ENCODE assay signal across 8 mouse cellular contexts in genomic region chr17:56512310-56512709, GRCm38 (mm10). TPM values are rescaled to one million over a fixed set of nuclear protein-coding genes. Genes with fewer than 3 reads are reported as not detected.
DNase-seq lines count a peak whose midpoint lies in the region; ATAC-seq and TF ChIP-seq lines count a peak whose summit lies in the region.
"Had no signal": no experiment of that assay in that cellular context is flagged by ENCODE, and none has a peak within 500 bp of the region (broad histone marks: within the 10 kb centered on the region; RNA-seq: fewer than 3 reads in every experiment).

Gene Znrf4 (minus strand): TSS chr17:56512431.

- H3K9me3 ChIP-seq in liver, embryonic 12.5 days (replicated peaks), result no peaks in the 10 kb centered on the region
- 0 out of 2 replicates have a peak, but pooled peaks cover 3% of the 10 kb centered on the region for H3K9me3 ChIP-seq in forebrain, embryonic 12.5 days
- no peaks in the 10 kb centered on the region for H3K9me3 ChIP-seq in limb, embryonic 10.5 days (replicated peaks)

- TF ChIP-seq POLR2A in small intestine, adult 2 months (IDR thresholded peaks at IDR 0.05; ENCODE audit: low read depth, low read length), result no peak

- WGBS in liver, embryonic 12.5 days (ENCODE audit: insufficient replicate concordance), result 46% methylated on average over 22 of the region's 22 CpGs
- 66% methylated on average over 22 of the region's 22 CpGs for WGBS in forebrain, embryonic 12.5 days
- 59% methylated on average over 22 of the region's 22 CpGs for WGBS in limb, embryonic 10.5 days
- WGBS in small intestine, adult 2 months, result 61% methylated on average over 22 of the region's 22 CpGs

- no peak for TF ChIP-seq CTCF in small intestine, adult 2 months (IDR thresholded peaks at IDR 0.05; ENCODE audit: extremely low read depth, insufficient read length, insufficient replicate concordance, low read depth, low read length)

- H3K4me3 ChIP-seq in liver, embryonic 12.5 days, result no peak within 1 kb of the TSS
- H3K4me3 ChIP-seq in forebrain, embryonic 12.5 days (replicated peaks), result peak within 1 kb of the TSS; percentile 23
- peak within 1 kb of the TSS; percentile 37 for H3K4me3 ChIP-seq in limb, embryonic 10.5 days
- H3K4me3 ChIP-seq in small intestine, adult 2 months (ENCODE audit: low read depth, low read length), result peak within 1 kb of the TSS; percentile 27

- H3K4me2 ChIP-seq in liver, embryonic 12.5 days, result peak within 1 kb of the TSS; percentile 36
- peak within 1 kb of the TSS; percentile 43 for H3K4me2 ChIP-seq in forebrain, embryonic 12.5 days

- no peak within 1 kb of the TSS for H3K9ac ChIP-seq in liver, embryonic 12.5 days
- H3K9ac ChIP-seq in forebrain, embryonic 12.5 days, result peak within 1 kb of the TSS; percentile 49; the same call in 1 of the 2 replicates

- no peak for ATAC-seq in liver, embryonic 12.5 days
- ATAC-seq in forebrain, embryonic 12.5 days (ENCODE audit: low FRiP score), result no peak

- peaks cover 16% of the 10 kb centered on the region for H3K4me1 ChIP-seq in liver, embryonic 12.5 days
- peaks cover 63% of the 10 kb centered on the region for H3K4me1 ChIP-seq in forebrain, embryonic 12.5 days
- peaks cover 54% of the 10 kb centered on the region for H3K4me1 ChIP-seq in limb, embryonic 10.5 days
- H3K4me1 ChIP-seq in small intestine, adult 2 months (ENCODE audit: control insufficient read depth, insufficient read depth, insufficient read length, low read length), result peaks cover 17% of the 10 kb centered on the region

- no peak within 1 kb of the TSS for H3K27ac ChIP-seq in liver, embryonic 12.5 days
- H3K27ac ChIP-seq in forebrain, embryonic 12.5 days, result peak within 1 kb of the TSS; percentile 95; the same call in 1 of the 2 replicates
- peak within 1 kb of the TSS; percentile 42 for H3K27ac ChIP-seq in limb, embryonic 10.5 days
- no peak within 1 kb of the TSS for H3K27ac ChIP-seq in small intestine, adult 2 months (ENCODE audit: insufficient read depth, low read depth, low read length)

- DNase-seq in liver, result no peak
- DNase-seq in limb, embryonic 10.5 days (ENCODE audit: low spot score), result peak; percentile 35
- DNase-seq in ovary, postnatal 36 days (ENCODE audit: low spot score), result no peak
- DNase-seq in embryo, embryonic 11 days, result no peak
- DNase-seq: thymus, postnatal 25 days had no signal

- H3K27me3 ChIP-seq in liver, embryonic 12.5 days (replicated peaks), result peaks cover 98% of the 10 kb centered on the region
- peaks cover 53% of the 10 kb centered on the region for H3K27me3 ChIP-seq in forebrain, embryonic 12.5 days
- H3K27me3 ChIP-seq in limb, embryonic 10.5 days (ENCODE audit: low read depth, poor library complexity, severe bottlenecking), result peaks cover 84% of the 10 kb centered on the region
- H3K27me3 ChIP-seq in small intestine, adult 2 months (ENCODE audit: control insufficient read depth, insufficient read depth, low read length), result peaks cover 35% of the 10 kb centered on the region

- H3K36me3 ChIP-seq in liver, embryonic 12.5 days, result no peaks in the 10 kb centered on the region
- no peaks in the 10 kb centered on the region for H3K36me3 ChIP-seq in forebrain, embryonic 12.5 days (replicated peaks)
- H3K36me3 ChIP-seq in limb, embryonic 10.5 days, result no peaks in the 10 kb centered on the region
- H3K36me3 ChIP-seq in small intestine, adult 2 months (ENCODE audit: control insufficient read depth, insufficient read depth, low read length), result no peaks in the 10 kb centered on the region

RNA-seq across cellular contexts. Expression of gene Znrf4, which starts in this region (rescaled TPM):
- polyA plus RNA-seq in liver, embryonic 12.5 days (2016; fragmentation: Nextera tagmentation; extraction: Ambion mirVana), result not detected in 2 replicates
- not detected in 2 replicates for polyA plus RNA-seq in forebrain, embryonic 12.5 days (2016; fragmentation: Nextera tagmentation; extraction: Ambion mirVana)
- not detected in 2 replicates for polyA plus RNA-seq in limb, embryonic 10.5 days (2016; fragmentation: Nextera tagmentation; extraction: Ambion mirVana)
- polyA plus RNA-seq in small intestine, adult 2 months (2012; rRNA removed), result not detected in 2 replicates

Comparison
In these comparisons a context has a peak if more than half of its experiments do, and no peak if none do; other contexts are left out.
1. Peak in DNase-seq, H3K4me3 ChIP-seq and H3K27ac ChIP-seq in limb, embryonic 10.5 days; RNA of the gene not detected or under 1 TPM.